Mouse (Mus musculus) right cerebral cortex, adult 18-20 months (tissue): ENCODE measurements around the gene Atp6v0a1.

Source experiments
- DNase-seq: peaks from one replicate; pipeline ENCODE4 v3.0.0; 2022; ENCODE audit warnings: mixed read lengths

Gene Atp6v0a1

GRCm38 (mm10) chr11:101009046-101009887 lies at the start of gene Atp6v0a1:
Gene Atp6v0a1, plus strand, starts transcription at chr11:101009452.
- DNase-seq: peak; percentile 97

GRCm38 (mm10) chr11:100959464-100959810 lies 49.8 kb upstream of the Atp6v0a1 start:
- DNase-seq: peak; percentile 57

DNA sequence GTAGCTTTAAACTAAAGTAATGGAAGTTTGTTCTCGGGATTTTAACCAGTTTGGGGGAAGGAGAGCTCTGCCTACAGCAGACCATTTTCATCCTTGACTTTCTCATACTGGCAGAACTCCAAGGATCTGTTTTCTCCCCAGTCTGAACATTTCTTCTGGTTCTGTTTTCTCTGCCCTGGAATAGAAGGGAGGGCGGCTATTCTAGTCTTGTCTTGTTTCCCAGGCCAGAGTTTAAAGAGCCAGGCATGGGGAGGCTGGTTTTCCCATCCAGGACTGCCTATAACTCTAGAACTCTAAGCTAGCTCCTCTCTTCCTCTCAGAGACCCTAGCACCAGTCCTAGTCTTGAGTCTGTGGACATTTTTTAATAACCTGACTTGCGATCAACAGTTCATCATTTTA lies 49.4 kb upstream of the Atp6v0a1 start:
- DNase-seq: no peak

DNA sequence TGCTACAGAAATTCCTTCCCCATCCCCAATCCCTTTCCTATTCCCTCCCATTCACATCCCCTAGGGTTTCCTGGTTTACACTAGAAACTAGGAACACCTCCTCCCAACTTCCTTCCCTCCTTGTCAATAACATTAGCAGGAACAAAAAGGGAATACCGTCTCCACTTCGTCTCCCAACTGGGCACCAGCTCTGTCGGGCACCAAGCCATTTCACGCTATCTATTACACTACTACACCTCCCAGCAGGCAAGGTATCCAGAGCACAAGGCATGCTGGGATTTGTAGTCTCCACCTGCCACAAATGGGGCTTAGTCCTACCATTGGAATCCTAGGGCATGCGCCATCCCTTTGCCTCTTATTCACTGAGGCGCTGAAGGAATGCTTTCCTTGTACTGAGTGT lies 48.7 kb upstream of the Atp6v0a1 start:
- peak; percentile 33 for DNase-seq

- no peak for DNase-seq
These were observed 46.8 kb upstream of the Atp6v0a1 start for GRCm38 (mm10) chr11:100962371-100962911.

DNA sequence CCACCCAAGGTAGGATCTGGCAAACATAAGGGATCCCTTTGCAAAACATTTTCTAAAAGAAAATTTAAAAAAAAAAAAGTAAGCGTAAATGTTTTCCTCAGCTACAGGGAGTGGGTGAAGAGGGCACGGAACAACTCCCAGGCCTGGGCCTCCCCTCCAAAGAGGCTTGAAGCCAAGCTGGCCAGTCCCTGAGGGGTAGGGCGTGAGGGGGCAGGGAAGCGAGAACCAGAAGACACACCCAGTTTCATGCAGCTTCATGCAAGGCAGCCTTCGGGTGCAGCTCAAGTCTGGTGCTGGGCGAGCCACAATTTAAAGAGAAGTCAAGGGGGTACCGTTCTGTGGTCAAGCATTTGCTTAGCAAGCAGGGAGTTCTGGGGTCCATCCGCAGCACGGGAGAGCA lies 45.6 kb upstream of the Atp6v0a1 start:
- DNase-seq: no peak

- DNase-seq: no peak
These were observed 45.1 kb upstream of the Atp6v0a1 start for GRCm38 (mm10) chr11:100964180-100964579.

DNA sequence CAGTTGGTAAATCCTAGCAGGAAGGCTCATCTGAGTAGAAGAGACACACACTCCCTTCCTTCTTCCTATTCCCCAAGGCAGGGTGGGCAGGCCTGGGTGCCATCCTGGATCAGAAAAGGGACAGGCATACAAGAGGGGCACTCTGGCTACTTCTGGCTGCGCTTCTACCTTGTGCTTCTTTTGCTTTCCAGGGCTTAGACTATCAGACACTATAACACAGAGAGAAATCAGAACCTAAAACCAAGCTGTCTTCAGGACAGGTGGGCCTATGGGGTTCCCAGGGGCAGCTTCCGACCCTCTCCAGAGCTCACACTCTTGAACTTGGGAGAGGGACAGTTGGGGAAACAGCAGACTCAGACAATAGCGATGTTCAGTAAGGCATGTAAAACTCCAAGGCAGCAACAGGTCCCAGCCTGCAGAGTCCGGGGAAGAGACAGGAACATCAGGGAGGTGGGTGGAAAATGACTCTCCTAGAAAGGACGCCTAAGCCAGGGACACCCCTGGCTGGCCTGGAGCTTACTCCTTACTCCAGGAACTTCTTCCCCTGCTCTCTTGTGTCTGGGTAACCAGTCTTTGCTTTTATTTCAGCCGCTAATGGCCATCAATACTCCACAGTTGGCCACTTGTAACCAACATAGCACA lies 44.2 kb upstream of the Atp6v0a1 start:
- DNase-seq: no peak

GRCm38 (mm10) chr11:100965760-100966159 lies 43.5 kb upstream of the Atp6v0a1 start:
- no peak for DNase-seq

GRCm38 (mm10) chr11:100967376-100967775 lies 41.9 kb upstream of the Atp6v0a1 start:
- no peak for DNase-seq

GRCm38 (mm10) chr11:100967881-100968420 lies 41.3 kb upstream of the Atp6v0a1 start:
- no peak for DNase-seq

- no peak for DNase-seq
These were observed 40.8 kb upstream of the Atp6v0a1 start for GRCm38 (mm10) chr11:100968501-100968900.

- peak; percentile 16 for DNase-seq
These were observed 40.0 kb upstream of the Atp6v0a1 start for GRCm38 (mm10) chr11:100969189-100969743.

GRCm38 (mm10) chr11:100969744-100970556 lies 39.3 kb upstream of the Atp6v0a1 start:
- no peak for DNase-seq

DNA sequence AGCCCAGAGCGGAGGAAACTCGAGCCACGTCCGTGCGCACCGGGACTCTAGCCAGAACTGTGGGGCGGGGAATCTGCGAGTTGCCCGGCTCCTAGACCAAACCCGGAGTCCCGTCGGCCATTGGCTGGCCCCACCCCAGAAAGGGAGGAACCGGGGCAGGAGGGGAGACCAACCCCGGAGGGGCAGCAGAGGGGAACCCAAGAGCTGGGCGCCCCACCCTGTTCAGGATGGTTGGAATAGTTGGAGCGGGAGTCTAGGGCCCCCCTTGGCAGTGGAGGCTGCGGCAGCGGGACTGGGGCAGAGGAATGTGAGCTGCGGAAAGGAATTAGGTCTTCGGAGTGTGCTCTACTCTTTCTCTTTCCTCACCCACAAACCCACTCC lies 38.7 kb upstream of the Atp6v0a1 start, which contains the start of gene Cavin1:
Gene Cavin1 (minus strand): TSS at position 331 of the 381 bp plus-strand sequence.
- DNase-seq: peak; percentile 60

DNA sequence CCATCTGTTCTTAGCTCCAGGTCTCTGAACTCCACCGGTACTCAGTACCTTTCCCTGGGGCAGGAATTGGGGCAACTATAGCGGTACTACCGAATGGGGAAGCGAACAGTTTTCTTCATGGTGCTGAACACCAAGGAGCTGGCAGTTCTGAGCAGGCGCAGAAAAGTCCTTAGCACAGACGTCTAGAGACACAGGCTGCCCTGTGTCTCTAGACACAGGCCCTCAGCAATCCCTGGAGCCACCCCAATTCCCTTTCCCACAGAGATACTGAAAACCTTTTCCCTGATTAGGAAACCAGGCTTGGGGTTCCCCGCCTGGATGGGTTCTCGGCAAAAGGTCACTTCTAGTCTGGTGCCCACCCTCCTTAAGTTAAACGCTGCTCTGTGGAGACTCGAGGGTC lies 37.8 kb upstream of the Atp6v0a1 start:
- no peak for DNase-seq

DNA sequence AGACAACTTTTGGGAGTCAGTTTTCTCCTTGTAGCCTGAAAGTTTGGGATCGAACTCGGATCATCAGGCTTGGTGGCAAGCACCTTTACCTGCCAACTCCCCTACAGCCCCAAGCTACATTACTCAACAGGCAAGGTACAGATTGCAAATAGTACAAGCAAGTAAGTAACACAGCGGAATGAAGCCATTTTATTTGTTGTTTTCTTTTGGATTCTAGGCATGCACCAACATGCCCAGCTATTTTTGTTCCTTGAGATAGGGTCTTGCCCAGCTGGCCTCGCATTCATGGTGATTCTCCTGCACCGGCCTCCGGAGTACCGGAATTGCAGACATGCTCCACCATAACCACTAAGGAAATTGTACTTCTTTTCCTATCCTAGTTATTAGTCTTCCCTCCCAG lies 36.0 kb upstream of the Atp6v0a1 start:
- DNase-seq: no peak

DNA sequence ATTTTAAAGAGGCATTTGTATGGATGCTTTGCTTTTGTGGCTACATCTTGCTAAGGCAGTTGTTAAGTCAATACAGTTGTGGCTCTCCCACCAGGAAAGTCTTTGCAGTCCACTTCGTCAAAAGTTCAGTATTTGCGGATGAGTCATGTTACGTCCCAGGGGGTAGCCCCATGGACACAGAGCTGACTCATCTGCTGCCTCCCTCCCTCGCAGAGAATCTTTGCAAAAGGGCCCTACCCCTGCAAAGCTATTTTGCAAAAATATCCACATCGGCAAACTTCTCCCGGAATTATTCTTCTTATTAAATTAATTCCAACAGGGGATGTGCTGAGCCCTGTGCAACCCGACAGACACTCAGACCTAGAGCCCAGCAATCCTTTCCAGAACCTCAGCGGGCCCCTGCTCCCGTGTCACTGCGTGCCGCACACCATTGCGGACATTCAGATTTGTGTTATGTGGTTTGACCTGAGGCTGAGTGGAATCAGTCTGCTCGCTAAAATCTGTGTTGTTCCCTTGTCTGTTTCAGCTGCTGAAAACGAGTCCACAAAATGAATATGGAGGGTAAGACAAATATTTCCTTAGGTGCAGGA lies 34.8 kb upstream of the Atp6v0a1 start:
- DNase-seq: no peak

GRCm38 (mm10) chr11:100975241-100975640 lies 34.0 kb upstream of the Atp6v0a1 start:
- no peak for DNase-seq

DNA sequence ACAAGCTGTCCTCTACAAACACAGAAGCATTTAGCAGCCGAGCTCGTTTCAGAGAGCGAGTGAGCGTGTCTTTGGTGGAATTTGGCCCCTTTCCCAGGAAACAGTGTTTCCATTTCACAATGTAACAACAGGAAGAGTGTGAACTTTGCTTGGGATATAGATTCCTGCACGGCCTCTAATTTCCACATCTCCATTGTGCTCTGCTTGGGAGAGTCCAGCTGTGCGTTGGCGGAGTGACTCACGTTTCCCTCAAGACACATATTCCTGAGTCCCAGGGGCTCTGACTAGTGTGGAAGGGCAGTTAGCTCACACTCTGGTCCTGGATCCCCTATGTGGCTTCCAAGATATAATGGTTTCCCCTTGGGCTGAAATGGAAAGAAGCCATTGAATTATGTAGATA lies 29.4 kb upstream of the Atp6v0a1 start:
- DNase-seq: peak; percentile 34

DNA sequence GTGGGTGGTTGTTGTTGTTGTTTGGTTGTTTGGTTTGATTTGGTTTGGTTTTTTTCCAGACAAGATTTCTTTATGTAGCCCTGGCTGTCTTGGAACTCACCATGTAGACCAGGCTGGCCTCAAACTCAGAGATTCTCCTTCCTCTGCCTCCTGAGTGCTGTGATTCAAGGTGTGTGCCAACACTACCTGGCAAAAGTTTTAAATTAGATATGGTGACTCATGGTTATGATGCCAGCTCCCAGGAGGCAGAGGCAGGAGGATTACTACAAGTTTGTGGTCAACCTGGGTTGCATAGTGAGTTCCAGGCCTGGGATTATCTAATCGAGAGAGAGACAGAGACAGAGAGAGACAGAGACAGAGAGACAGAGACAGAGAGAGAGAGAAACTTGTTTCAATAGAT lies 28.8 kb upstream of the Atp6v0a1 start:
- DNase-seq: no peak

- no peak for DNase-seq
These were observed 28.0 kb upstream of the Atp6v0a1 start for GRCm38 (mm10) chr11:100981236-100981635.
